Mouse (Mus musculus) forebrain, embryonic 16.5 days (tissue): ENCODE measurements at regions not wholly inside any gene's neighbourhood (a gene's known extent, or its start where the extent isn't known, plus 50 kb on each side); places are given as distances from the start of the nearest gene placed in this dataset.
"Not testable (repeated sequence)": the region's sequence is repeated elsewhere in the genome, so short reads cannot be mapped to it uniquely, and the experiment has no call there.

Experiments
- ATAC-seq: fragments of 200-750 bp; cut with Nextera tagmentation; 2 replicates; pipeline ENCODE4 v1.8.0; 2017; ENCODE audit warnings: mild to moderate bottlenecking, moderate library complexity
- H3K27ac ChIP-seq: fragments of 300-500 bp; sonication (generic); 2 replicates; pipeline ENCODE4 v1.5.1; 2014; ENCODE audit warnings: low read length, control low read depth
- H3K27me3 ChIP-seq: fragments of 300-500 bp; sonication (generic); replicated peaks from 2 replicates; pipeline ENCODE4 v1.6.1; 2014; ENCODE audit warnings: low read length; ENCODE audit not compliant: control insufficient read depth, insufficient read depth
- H3K36me3 ChIP-seq: fragments of 300-500 bp; sonication (generic); 2 replicates; pipeline ENCODE4 v1.6.1; 2014; ENCODE audit not compliant: control insufficient read depth, insufficient read depth
- H3K4me1 ChIP-seq: fragments of 300-500 bp; sonication (generic); replicated peaks from 2 replicates; pipeline ENCODE4 v1.6.1; 2014; ENCODE audit warnings: low read length; ENCODE audit not compliant: control insufficient read depth, insufficient read depth
- H3K4me2 ChIP-seq: fragments of 300-500 bp; sonication (generic); 2 replicates; pipeline ENCODE4 v1.6.1; 2014; ENCODE audit warnings: mild to moderate bottlenecking, low read length, control low read depth
- H3K4me3 ChIP-seq: fragments of 300-500 bp; sonication (generic); replicated peaks from 2 replicates; pipeline ENCODE4 v1.5.1; 2014; ENCODE audit warnings: mild to moderate bottlenecking, low read length, control low read depth
- H3K9ac ChIP-seq: fragments of 300-500 bp; sonication (generic); replicated peaks from 2 replicates; pipeline ENCODE4 v1.6.1; 2014; ENCODE audit warnings: low read depth, low read length, control low read depth
- H3K9me3 ChIP-seq: fragments of 300-500 bp; sonication (generic); 2 replicates; pipeline ENCODE4 v1.6.1; 2016; ENCODE audit warnings: low read length; ENCODE audit not compliant: control insufficient read depth
- WGBS: fragments of 180-500 bp; shearing (Covaris S2); extraction: QIAGEN DNeasy Blood & Tissue Kit; methylation state at CpG from one replicate; pipeline ENCODE4 v1.1.7; 2014; 5-methylcytosine and 5-hydroxymethylcytosine counted together

GRCm38 (mm10) chr7:60622271-60623249 lies 482.5 kb upstream of the Snrpn start:
- not testable (repeated sequence) for H3K27ac ChIP-seq, H3K4me1 ChIP-seq, H3K9me3 ChIP-seq, H3K27me3 ChIP-seq, H3K36me3 ChIP-seq
- 31% methylated on average over 29 of the region's 29 CpGs for WGBS
- Histone ChIP-seq H3K9ac (peak overlapping the region; percentile 34; the same call in 1 of the 2 replicates), H3K4me2 (peak overlapping the region; percentile 46), H3K4me3 (peak overlapping the region; percentile 37)
- peak; percentile 99 for ATAC-seq

GRCm38 (mm10) chr7:60617070-60617674 lies 477.2 kb upstream of the Snrpn start:
- ATAC-seq, H3K4me3 ChIP-seq, H3K9me3 ChIP-seq, H3K4me2 ChIP-seq, H3K27me3 ChIP-seq, H3K36me3 ChIP-seq, H3K9ac ChIP-seq, H3K27ac ChIP-seq, H3K4me1 ChIP-seq: not testable (repeated sequence)
- 10% methylated on average over 5 of the region's 5 CpGs for WGBS
